Mouse (Mus musculus) adrenal gland, postnatal 0 days (tissue): Measurements from ENCODE around the gene Ano6. TPM values are rescaled to one million over a fixed set of nuclear protein-coding genes. Genes with fewer than 3 reads are reported as not detected.

Source experiments
- microRNA-seq: library from miRNA; unstranded; fragments of <30 nt; microRNA quantifications from one replicate; pipeline ENCODE4, GENCODE M21; 2016; ENCODE audit warnings: borderline replicate concordance; ENCODE audit not compliant: insufficient number of aligned reads
- polyA plus RNA-seq: library from polyadenylated mRNA; unstranded; fragments of >200 nt; fragmentation: Nextera tagmentation; extraction: Ambion mirVana; gene quantifications from 2 replicates; pipeline ENCODE4 v1.2.1, GENCODE M21; 2015

The Ano6 gene
- 31.0 and 34.5 TPM in 2 replicates for polyA plus RNA-seq

DNA sequence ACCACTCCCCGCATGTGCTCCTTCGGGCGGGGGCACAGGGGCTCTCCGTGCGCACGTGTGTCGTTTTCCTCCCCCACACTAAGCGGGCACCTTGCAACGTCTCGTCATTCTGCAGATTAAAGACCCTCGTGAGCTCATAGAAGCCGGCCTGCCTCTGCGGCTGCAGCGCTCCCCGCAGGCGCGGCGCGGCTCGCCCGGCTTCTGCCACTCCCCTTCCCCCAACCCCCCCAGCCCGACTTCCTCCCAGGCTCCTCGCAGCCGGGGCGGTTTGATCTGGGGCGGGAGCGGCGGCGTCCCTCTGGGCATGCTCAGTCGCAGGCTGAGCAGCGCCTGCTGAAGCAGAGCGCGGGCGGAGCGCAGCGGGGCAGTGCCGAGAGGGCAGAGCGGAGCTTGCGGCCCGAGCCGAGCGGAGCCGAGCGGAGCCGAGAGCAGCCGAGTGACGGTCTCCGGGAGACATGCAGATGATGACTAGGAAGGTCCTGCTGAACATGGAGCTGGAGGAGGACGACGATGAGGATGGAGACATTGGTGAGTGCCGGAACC is at the start of gene Ano6:
Gene Ano6, plus strand, starts transcription at position 315 of the 543 bp plus-strand sequence.

Small RNA genes within 50 kb of the gene (microRNA-seq; reads per million reads assigned to microRNA genes)
- not detected for gene Gm25070

Other genes starting within 250 kb of the Ano6 start
- gene Dbx2, start 134.9 kb upstream of the Ano6 start, polyA plus RNA-seq, result 0.30 TPM in 1 of 2 replicates, not detected in the other